Comparison of ENCODE assay signal across 23 mouse cellular contexts in the genomic region with DNA sequence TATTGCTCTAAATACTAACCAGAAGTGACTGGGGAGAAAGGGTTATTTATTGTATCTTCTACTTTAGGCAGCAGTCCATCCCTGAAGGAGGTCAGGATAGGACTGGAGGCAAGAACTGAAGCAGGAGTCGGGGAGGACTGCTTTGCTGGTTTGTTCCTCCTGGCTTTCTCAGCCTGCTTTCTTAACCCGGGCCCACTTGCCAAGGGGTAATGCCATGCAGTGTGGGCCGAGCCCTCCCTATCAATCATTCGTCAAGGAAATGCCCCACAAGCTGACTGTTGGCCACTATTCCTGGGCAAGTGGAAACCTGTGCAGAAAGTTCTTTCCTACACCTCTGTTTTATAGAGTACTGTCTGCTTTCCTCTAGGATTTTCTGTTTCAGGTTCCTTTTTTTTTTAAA. TPM values are rescaled to one million over a fixed set of nuclear protein-coding genes. Genes with fewer than 3 reads are reported as not detected.
DNase-seq lines count a peak whose midpoint lies in the region; ATAC-seq lines count a peak whose summit lies in the region.
"Had no signal": no experiment of that assay in that cellular context is flagged by ENCODE, and none has a peak within 500 bp of the region (broad histone marks: within the 10 kb centered on the region; RNA-seq: fewer than 3 reads in every experiment).

No protein-coding gene starts in this region.

- H3K4me2 ChIP-seq in kidney, embryonic 14.5 days (replicated peaks; ENCODE audit: low read depth, low read length) = no peak overlapping the region
- H3K4me2 ChIP-seq: heart, embryonic 13.5 days; hindbrain, embryonic 12.5 days; hindbrain, embryonic 15.5 days had no signal

- H3K27me3 ChIP-seq in kidney, embryonic 14.5 days (ENCODE audit: control insufficient read depth, insufficient read depth, low read length) = no peaks in the 10 kb centered on the region
- H3K27me3 ChIP-seq: heart, embryonic 13.5 days; hindbrain, embryonic 12.5 days; hindbrain, embryonic 15.5 days; Patski had no signal

- peak; percentile 52 for DNase-seq in heart, adult 11 months
- no peak for DNase-seq in heart, postnatal 36 days
- peak; percentile 39 for DNase-seq in kidney, adult 9 months
- peak; percentile 6 for DNase-seq in urinary bladder, adult 18-20 months (ENCODE audit: low spot score in 2 of 2)
- no peak for DNase-seq in urinary bladder, postnatal 10 days (ENCODE audit: low spot score)
- DNase-seq in Muller cell, postnatal 12 days (ENCODE audit: inconsistent ontology term) = no peak
- DNase-seq: adrenal gland, postnatal 10 days; adrenal gland, postnatal 36 days; cerebellum, adult 18-20 months; cerebellum, adult 9-10 months; cerebellum, postnatal 14 days; forebrain, postnatal 0 days; gastrocnemius, adult 2 months; gastrocnemius, postnatal 14 days; heart, adult 2 months; heart, postnatal 14 days had no signal

- H3K9ac ChIP-seq in kidney, embryonic 14.5 days (ENCODE audit: low read depth, low read length) = no peak overlapping the region
- H3K9ac ChIP-seq: forebrain, postnatal 0 days; heart, embryonic 13.5 days; hindbrain, embryonic 12.5 days; hindbrain, embryonic 15.5 days had no signal

- no peak for ATAC-seq in kidney, embryonic 14.5 days (ENCODE audit: low FRiP score, low TSS enrichment)
- ATAC-seq: forebrain, embryonic 14.5 days; forebrain, postnatal 0 days; Patski had no signal

- WGBS in kidney, embryonic 14.5 days = 83% methylated on average over 4 of the region's 4 CpGs

- no peaks in the 10 kb centered on the region for H3K4me1 ChIP-seq in kidney, embryonic 14.5 days (ENCODE audit: control insufficient read depth, insufficient read depth, low read length)
- H3K4me1 ChIP-seq: heart, embryonic 10.5 days; heart, embryonic 13.5 days; hindbrain, embryonic 12.5 days; hindbrain, embryonic 15.5 days had no signal

- peaks cover 11% of the 10 kb centered on the region; the same call in 1 of the 2 replicates for H3K36me3 ChIP-seq in kidney, embryonic 14.5 days (ENCODE audit: control insufficient read depth, insufficient read depth, low read length)
- H3K36me3 ChIP-seq: hindbrain, embryonic 12.5 days; hindbrain, embryonic 15.5 days had no signal

- no peak overlapping the region for H3K4me3 ChIP-seq in kidney, embryonic 14.5 days (ENCODE audit: low read length)
- H3K4me3 ChIP-seq: gastrocnemius, adult 2 months; heart, adult 2 months; heart, embryonic 10.5 days; heart, embryonic 13.5 days; hindbrain, embryonic 12.5 days; hindbrain, embryonic 15.5 days had no signal

- H3K9me3 ChIP-seq in kidney, embryonic 14.5 days (ENCODE audit: control insufficient read depth, low read length) = no peaks in the 10 kb centered on the region
- H3K9me3 ChIP-seq: heart, embryonic 10.5 days; heart, embryonic 13.5 days; hindbrain, embryonic 12.5 days; hindbrain, embryonic 15.5 days had no signal

- intact Hi-C loops in heart, postnatal 36 days (cut with DNase I) = no loop called here

- H3K27ac ChIP-seq in kidney, embryonic 14.5 days (ENCODE audit: low read depth, low read length) = no peak overlapping the region
- H3K27ac ChIP-seq: gastrocnemius, adult 2 months; heart, adult 2 months; heart, embryonic 10.5 days; heart, embryonic 13.5 days; hindbrain, embryonic 12.5 days; hindbrain, embryonic 15.5 days had no signal

RNA-seq across cellular contexts. Expression of gene Mpp6, which starts 39.3 kb away (rescaled TPM):
- total RNA-seq in heart, postnatal 36 days (2021) = 10 to 100 TPM; 59.2 to 64.2 TPM
- 102 and 115 TPM in 2 replicates for polyA plus RNA-seq in kidney, embryonic 14.5 days (2014; fragmentation: Nextera tagmentation; extraction: Ambion mirVana)

Comparison
In these comparisons a context has a peak if more than half of its experiments do, and no peak if none do; other contexts are left out.
1. DNase-seq: peak in heart, adult 11 months (single experiment), kidney, adult 9 months (single experiment) and urinary bladder, adult 18-20 months (2 of 2); none in heart, postnatal 36 days (0 of 2), urinary bladder, postnatal 10 days (single experiment) and Muller cell, postnatal 12 days (single experiment).